Mouse (Mus musculus) urinary bladder, postnatal 10 days (tissue): ENCODE measurements around the gene Nfic.

Experiments used
- DNase-seq: peaks from one replicate; pipeline ENCODE4 v3.0.0; 2022; ENCODE audit warnings: low spot score

Nfic gene

GRCm38 (mm10) chr10:81356991-81357844 lies 98.2 kb downstream of the Nfic start, which contains the start of gene Mfsd12:
Gene Mfsd12 (plus strand): TSS chr10:81357491.
- DNase-seq = peak; percentile 54

DNA sequence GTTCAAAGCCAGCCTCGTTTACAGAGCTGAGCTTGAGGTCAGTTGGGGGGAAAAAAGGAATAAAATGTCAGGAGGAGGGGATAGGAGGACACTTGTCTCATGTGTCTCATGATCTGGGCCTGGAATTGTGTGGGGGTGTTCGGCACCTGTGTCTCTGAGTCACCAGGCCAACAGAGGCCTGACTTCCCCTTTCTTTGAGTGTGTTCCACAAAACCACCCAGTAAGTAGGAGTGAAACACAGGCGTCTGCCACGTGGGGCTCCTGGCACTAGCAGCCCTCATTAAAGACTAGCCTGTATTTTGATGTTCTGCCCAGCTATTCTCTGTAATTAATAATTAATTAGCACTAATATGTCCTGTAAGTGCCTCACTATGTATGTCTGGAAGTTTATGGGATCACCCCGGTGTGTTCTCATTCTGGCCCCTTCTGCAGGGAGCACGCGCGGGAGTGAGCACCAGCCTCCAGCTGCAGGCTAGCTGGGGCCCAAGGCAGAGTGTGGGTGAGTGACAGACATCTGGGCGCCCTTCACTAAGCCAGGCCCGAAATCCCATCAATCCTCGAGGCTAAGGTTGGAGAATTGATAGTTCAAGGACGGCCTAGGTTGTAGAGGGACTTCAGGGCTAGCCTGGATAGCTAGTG lies 99.0 kb downstream of the Nfic start:
- DNase-seq = no peak

GRCm38 (mm10) chr10:81355533-81355932 lies 99.9 kb downstream of the Nfic start:
- DNase-seq = no peak

- no peak for DNase-seq
These were observed 100.5 kb downstream of the Nfic start for GRCm38 (mm10) chr10:81354738-81355477.

GRCm38 (mm10) chr10:81351678-81352291 lies 103.7 kb downstream of the Nfic start:
- DNase-seq = no peak

DNA sequence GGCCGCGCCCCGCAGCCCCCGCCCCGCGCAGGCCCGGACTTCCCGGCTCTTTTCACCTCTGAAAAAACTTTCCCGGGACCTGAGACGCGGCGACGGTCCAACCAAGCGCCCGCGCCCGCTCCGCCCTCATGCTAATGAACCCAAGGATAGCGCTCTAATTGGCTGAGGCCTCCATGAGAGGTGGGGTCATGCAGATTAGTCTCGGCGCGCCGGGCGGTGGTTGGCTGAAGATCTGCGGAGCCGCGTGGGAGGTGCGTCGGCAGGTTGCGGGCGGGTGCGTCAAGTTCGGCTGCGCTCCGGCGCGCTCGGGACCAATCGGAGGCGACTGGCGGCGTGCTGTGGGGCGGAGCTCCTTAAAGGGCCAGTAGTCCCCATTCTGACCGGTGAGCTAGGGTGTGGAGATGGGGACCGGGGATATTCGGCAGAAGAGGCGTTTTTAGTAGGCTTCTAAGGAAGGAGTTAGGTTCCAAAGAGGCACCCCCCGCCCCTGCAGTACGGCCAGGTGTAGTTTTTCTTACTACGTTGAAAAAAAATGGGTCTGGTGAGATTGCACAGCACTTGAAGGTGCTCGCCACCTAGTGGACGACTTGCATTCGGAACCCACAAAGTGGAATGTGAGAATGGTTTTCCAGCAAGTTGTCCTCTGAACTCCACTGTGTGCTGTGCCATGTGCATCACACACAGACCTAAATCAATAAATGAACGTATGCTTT lies 104.9 kb downstream of the Nfic start, which contains the start of gene Hmg20b:
Hmg20b (minus strand) TSS at position 130 of the 713 bp plus-strand sequence.
- DNase-seq = peak; percentile 98

DNA sequence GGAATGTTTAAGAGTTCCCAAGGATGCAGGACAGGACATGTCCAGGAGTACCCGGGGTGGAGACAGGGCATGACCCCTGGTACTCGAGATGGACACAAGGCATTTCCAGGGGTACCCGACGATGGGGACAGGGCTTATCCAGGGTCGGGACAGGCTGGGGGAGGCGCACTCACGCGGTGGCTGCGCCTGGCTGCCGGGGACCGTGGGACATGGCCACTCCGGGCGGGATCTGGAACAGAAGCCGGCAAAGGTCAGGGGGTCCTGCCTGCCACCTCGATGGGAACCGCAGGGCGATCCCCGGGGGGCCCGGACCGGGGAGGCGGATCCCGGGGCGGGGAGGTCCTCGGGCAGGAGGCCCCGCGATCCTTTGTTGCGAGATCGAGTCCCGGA lies 105.5 kb downstream of the Nfic start:
- no peak for DNase-seq

GRCm38 (mm10) chr10:81349146-81349545 lies 106.3 kb downstream of the Nfic start:
- no peak for DNase-seq

DNA sequence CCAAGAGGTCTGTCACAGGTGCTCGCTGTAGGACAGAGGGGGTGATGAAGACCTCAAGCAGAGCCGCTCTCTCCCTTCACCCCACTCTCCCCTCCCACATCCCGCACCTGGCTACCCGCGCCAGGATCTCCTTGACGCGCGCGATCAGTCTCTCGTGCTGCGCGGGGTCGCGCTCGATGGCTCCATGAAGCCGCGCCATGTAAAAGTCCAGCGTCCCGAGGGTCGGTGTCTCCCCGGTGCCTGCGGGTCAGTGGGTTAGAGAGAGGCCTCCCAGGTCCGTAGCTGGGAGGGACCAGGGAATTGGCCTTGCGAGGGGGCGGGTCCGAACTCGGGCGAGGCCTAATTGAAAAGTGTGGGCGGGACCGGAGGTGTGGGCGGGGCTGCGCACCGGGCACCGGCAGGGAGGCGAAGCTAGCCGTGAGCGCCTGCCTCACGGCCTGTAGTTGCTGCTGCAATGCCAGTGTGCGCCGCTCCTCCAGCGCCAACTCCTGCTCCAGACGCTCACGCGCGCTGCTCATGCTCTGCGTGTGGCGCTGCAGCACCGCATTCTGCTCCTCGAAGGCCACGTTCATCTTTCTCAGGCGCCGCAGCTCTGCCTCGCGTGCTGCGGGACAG lies 108.9 kb downstream of the Nfic start:
- DNase-seq = no peak
